Mouse (Mus musculus) heart, postnatal 0 days (tissue): ENCODE measurements at regions not wholly inside any gene's neighbourhood (a gene's known extent, or its start where the extent isn't known, plus 50 kb on each side); places are given as distances from the start of the nearest gene placed in this dataset.

Source experiments
- CTCF ChIP-seq: IDR thresholded peaks from 2 replicates; pipeline ENCODE4 v1.5.1; 2016; ENCODE audit warnings: antibody characterized with exemption, control low read depth, low read depth
- EP300 ChIP-seq: IDR thresholded peaks from 2 replicates; pipeline ENCODE4 v1.6.1; 2016; ENCODE audit warnings: antibody characterized with exemption, low read depth

DNA sequence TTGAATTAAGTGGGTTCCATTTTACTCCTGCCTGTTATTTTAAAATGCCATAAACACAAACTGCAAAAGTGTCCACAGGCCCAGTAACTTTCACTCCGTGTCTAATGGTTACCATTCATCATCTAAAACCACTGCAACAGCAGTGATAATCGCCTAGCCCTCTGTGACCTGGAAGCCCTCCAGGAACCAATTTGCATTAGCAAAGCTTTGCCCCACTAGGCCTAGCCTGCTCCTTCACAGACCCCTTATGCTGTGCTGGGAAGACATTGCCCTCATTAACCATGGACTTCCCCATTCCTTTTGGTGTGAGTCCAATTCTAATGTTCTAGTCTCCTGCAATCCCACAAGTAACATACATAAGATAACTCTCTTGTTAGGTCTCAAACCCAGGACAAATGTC is 277.3 kb upstream of the Prkd1 start:
- no peak for TF ChIP-seq CTCF
- no peak for TF ChIP-seq EP300
